Mouse (Mus musculus) liver, postnatal 0 days (tissue): Measurements from ENCODE around the gene Drd2.

ENCODE experiments used
- CTCF ChIP-seq: sonication (generic); IDR thresholded peaks from 2 replicates; pipeline ENCODE4 v1.5.1; 2016; ENCODE audit warnings: antibody characterized with exemption, low read depth
- EP300 ChIP-seq: IDR thresholded peaks from 2 replicates; pipeline ENCODE4 v1.6.1; 2016; ENCODE audit warnings: antibody characterized with exemption, low read depth, mild to moderate bottlenecking

- TF ChIP-seq CTCF, result no peak
- TF ChIP-seq EP300, result no peak
These were observed 578 bp downstream of the Drd2 start for GRCm38 (mm10) chr9:49341044-49341365.
